Mouse (Mus musculus) heart, postnatal 14 days (tissue): ENCODE data around the gene Vasp. TPM values are rescaled to one million over a fixed set of nuclear protein-coding genes. Genes with fewer than 3 reads are reported as not detected.

Experiments used
- DNase-seq, 2 experiments: peaks; one replicate each; pipeline ENCODE4 v3.0.0; 2021 to 2022
- intact Hi-C: fragments of 180-260 bp; cut with DNase I; formaldehyde crosslinking; loops from one replicate; pipeline ENCODE4 v1.15.1; 2025
- total RNA-seq, 2 experiments: library from RNA; stranded (reverse); gene quantifications; 2 replicates each; pipeline ENCODE4 v1.2.3; 2021

Vasp gene
- total RNA-seq, 2 experiments from 2014 or later: 55.7 to 59.1 TPM

DNA sequence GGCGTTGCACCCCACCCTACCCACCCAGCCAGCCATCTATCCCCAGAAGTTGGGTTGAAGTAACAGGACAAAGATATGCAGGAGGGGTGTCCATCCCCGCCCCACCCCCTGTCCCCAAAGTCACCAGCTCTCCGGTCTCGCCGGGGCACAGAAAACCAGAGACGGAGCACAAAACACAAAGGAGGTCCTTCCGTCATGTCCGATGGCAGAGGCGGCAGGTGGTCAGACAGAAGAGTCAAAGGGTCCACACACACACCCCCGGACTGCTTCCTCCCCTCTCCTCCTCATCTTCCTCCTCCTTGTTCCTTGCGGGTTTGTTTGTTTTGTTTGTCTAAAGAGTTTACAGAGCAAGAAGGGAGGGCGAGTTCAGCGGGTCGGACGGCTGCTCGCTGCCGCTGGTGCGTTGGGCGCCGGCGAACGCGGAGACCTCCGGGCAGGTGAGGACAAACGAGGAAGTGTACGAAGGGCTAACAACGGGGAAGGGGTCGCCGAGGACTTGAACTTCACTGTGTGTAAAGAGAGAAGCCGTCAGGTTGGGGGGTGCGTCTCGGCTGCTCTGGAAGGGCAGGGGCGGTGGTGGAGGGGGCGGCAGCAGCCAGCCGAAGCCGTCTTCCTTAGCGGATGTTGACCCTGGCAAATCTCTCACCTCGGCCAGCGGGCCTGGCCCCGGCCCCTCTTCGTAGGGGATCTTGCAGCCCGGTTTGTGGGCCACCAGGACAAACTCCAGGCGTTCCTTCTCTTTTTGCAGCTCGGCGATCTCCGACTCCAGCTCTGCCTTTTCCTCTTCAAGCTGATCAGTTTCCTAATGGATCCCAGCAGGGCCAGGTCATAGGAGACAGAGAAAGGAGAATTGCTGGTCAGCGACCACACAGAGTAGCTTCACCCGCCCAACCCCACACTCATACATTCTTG is 33.1 kb upstream of the Vasp start:
- DNase-seq: no peak
- intact Hi-C loops: no loop called here

DNA sequence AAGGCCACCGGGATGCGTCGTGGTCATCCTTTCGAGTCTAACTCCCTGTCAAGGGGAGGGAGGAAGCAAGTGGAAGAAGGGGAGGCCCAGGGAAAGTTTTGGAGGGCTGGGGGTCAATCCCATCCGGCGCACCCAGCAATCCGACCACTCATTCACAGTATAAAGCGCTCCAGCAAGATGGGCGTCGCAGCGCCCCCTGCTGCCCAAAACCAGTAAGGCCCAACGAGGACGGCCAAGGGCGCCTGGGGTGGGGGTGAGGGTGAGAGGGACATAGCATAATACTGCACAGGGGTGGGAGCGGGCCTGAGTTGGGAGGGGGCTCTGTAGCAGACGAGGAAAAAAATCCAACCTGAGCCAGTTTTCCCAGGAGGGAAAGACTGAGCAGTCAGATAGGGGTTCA is 32.2 kb upstream of the Vasp start:
- intact Hi-C loops: no loop called here
- DNase-seq: peak; percentile 85 to 89

DNA sequence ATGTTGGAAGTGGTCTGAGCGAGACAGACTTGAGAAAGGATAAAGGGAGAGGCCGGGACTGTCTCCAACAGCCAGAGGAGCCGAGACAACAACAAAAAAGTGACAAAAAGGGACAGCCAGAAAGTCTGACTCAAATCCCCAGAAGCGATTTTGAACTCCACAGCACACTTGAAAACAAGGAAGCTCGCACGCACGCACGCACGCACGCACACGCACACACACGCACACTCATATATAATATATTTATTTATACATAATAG is 31.4 kb upstream of the Vasp start:
- intact Hi-C loops: no loop called here

DNA sequence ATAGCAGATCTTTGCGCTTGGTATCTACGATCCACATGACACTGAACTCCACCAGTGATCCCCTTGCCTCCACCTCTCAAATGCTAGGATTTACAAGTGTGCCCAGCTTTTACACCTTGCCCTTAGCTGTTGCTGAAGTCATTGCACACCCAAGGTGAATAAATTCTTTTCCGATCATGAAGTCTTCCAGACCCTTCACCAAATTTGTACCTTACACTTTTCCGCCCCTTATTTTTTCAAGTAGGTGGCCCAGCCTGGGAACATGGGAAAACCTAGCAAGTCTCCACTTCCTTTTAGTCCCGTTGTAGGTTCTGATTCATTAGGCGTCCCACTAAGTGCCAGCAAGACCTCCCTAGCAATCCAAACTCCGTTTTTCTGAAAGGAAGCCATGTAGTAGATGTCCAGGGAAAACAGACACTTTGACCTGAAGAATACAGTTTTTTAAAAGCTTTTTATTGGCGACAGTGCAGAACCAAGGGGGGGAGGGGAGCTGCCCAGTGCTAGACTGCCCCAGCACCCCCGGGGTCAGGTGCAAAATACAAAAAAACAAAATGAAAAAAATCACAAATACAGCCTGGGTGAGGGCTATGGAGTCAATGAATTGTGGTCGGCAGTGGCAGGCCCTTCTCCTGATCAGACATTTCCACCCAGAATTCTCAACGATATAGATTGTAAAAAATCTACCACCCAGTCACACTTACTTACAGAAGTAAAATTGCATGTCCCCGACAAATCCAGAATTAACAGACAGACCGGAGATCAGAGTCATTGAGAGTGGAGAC is 30.8 kb upstream of the Vasp start:
- intact Hi-C loops: no loop called here
- no peak for DNase-seq

More for the DNA sequence above, 31.4 kb upstream of the Vasp start:
- no peak for DNase-seq

DNA sequence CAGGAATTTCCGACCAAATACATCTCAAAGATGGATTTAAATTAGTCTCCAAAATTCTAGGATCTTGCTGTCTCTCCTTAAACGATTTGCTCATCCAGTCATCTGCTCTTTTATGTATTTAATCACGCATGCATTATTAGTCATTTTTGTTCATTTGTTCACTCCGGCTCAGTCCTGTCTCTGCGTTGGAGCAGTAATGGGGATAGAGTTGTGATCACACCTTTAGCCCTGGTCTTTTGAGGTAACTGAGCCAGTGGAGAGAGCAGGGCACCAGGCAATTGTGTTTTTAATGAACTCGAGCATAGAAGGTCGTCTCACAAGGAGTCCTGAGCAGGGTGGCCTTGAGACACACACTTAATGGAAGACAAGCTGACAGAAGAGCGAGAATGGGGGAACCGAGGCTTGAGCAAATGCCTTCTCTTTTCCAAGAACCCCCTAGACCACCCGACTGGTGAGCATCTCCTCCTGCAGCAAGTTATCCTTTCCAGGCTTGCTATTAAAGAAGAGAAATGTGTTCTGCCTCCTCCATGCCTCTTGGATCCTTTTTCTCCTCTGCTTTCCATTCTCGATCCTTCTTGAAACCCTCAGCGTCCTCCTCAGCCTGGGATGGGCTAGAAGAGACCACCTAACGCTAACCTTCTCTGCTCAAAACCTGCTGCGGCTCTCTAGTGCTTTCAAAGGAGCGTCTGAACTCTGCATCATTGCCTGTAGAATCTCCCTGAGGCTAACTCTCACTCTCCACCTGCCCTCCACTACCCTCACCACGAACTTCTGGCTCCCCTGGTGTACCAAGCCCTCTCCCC is 30.0 kb upstream of the Vasp start:
- intact Hi-C loops: loop anchor here (2.0 kb wide), 1 partner anchor 123 kb away; no protein-coding TSS in a partner anchor
- DNase-seq: no peak

DNA sequence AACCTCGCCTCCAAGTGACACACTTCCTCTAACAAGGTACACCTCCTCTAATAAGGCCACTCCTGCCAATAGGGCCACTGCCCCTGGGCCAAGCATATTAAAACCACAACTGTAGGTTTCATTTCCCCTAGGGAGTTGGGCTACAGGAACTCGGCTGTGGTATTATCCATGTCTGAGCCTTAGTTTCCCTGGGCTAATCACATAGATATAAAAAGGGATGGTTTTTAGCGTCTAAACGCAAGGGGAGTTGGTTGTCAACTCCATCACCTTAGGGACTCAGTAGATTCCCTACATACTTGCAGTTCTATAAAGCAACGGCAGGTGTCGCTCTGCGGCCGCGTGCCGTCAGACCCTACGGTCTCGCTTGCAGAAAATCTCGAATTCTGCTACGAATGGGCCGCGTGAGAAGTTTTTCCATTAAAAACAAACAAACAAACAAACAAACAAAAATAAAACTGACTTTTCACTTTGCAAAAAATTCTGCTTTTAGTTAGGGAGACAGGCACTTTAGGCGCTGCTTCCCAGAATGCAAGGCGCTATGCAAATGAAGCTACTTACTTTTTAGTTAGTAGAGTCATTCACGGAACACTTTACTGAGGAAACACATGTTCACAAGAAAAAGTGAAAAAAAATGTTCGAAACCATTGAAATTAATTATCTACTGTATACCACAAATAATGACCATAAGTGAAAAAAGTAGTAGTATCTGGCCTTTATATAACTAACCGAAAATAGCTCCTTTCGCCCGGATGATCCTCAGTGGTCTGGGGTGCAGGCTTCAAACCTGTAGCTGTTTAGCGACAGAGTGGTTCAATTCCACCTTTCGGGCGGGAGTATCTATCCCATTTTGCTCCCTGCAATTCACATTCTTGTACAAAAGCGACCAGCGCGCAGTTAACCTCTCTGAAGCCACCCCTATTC is 29.1 kb upstream of the Vasp start:
- intact Hi-C loops: loop anchor here (1.0 to 2.0 kb wide), 2 partner anchors 43 to 122 kb away; no protein-coding TSS in a partner anchor
- DNase-seq: peak; percentile 81 to 89

DNA sequence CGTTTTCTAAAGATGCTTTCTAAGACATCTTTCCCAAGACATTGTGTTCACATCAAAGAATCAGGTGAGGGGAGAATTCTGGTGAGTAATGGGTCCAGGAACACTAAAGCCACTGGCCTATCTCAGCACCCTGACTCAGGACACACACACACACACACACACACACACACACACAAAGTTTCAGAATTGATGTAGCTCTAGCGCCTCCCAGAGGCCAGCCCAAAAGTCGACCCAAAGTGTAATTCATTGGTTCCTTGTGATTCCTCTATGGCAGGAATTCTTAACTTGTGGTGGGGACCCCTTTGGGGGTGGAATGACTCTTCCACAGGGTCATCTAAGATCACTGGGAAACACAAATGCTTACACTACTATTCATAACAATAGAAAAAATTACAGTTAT is 27.6 kb upstream of the Vasp start:
- intact Hi-C loops: loop anchor here (5.0 kb wide), 1 partner anchor 63 kb away; no protein-coding TSS in a partner anchor
- peak; percentile 54 to 72 for DNase-seq

DNA sequence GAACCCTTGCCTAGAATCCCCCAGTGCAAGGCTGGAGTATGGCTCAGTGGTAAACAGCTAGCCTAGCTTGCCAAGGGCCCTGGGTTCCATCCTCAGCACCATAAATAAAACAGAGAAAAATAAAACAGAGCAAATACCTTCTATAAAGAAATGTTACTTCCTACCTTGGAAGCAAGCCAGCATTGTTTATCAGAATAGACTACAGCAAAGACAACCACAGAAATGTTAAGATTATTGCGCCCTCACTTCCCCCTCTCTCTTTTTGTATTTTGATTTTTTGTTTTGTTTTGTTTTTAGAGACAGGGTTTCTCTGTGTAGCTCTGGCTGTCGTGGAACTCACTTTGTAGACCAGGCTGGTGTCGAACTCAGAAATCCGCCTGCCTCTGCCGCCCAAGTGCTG is 26.2 kb upstream of the Vasp start:
- intact Hi-C loops: loop anchor here (5.0 kb wide), 1 partner anchor 65 kb away; no protein-coding TSS in a partner anchor
- no peak for DNase-seq

DNA sequence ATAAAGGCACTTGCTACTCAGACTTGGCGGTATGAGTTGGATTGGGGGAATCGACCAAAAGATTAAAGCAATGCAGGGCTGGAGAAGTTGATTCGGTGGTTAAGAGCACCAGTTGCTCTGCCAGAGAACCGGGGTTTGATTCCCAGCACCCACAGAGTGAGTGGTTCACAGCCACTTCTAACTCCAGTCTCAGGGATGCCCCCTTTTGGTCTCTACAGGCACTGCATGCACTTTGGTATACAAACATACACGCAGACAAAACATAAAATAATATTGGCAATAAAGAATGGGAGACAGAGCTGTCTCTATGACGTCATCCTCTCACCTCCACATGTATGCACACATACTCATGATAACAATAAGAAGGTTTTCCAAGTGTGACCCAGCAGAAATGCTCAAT is 25.4 kb upstream of the Vasp start:
- no peak for DNase-seq
- intact Hi-C loops: loop anchor here (5.0 kb wide), 1 partner anchor 65 kb away; no protein-coding TSS in a partner anchor

DNA sequence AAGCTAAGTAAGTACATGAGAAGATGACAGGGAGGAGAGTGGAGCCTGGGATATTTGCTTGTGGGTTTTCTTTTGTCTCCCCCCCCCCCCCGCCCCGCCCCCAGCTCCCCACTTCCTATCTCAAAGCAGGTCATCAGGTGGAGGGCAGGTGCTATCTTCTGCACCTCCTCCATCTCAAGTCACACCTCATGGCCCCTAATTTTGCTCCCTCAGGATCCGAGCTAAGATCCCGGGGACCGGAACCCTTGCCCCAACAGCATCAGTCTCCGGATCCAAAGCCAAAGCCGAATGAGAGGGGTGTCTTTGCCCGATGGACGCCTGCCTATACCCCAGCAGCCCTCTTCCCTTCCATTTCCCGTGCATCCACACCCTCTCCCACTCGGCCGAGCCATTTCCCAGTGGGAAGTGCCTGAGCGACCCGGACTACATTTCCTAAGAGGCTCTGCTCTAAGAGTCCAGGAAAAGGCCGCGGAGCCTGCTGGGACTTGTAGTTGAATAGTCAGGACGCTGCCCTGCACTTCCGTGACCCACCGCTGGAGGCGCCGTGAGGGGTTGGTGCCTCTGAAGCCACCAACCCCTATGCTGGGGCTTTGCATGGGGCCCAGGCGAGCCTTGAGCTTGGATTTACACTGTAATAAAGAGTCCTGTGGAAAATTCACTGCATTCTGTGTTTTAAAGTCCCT is 24.0 kb upstream of the Vasp start:
- intact Hi-C loops: loop anchor here (5.0 kb wide), 1 partner anchor 67 kb away; no protein-coding TSS in a partner anchor
- peak; percentile 97 to 99 for DNase-seq

DNA sequence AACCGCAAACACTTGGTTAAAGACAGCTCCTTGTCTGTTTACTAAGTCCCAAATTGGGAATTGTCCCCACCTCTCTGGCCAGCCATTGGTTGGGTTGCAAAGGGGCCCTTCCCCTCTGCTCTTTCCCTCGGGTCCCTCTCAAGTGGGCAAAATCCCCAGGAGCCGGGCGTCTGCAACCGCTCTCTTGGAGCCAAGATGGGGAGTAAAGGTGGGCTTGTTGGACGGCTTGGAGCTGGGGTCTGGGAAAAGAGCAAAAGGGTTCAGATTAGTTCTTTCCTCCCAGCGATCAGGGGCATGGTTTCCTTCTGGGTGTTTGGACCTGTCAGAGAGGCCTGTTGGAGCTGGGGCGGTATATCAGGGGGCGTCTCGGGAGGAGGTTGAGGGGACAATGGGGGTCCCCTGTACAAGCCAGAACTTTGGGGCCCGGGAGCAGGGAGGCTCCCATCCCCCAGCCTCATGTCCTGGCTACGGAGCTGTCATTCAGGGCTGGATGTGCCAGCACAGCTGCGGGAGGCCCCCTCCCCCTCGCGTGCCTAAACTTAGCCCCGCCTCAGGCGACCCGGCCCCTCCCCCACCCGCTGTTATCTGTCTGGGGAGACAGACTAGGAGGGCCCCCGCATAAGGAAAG is 19.5 kb upstream of the Vasp start:
- DNase-seq: peak; percentile 63 to 73
- intact Hi-C loops: no loop called here

DNA sequence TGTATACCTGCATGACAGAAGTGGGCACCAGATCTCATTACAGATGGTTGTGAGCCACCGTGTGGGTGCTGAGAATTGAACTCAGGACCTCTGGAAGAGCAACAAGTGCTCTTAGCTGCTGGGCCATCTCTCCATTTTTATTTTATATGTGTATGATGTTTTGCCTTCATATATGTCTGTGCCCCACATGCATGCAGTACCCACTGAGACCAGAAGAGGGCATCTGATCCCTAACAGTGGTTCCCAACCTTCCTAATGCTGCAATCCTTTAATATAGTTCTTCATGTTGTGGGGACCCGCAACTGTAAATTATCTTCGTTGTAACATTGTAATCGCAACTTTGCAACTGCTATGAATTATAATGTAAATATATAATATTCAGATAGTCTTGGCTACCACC is 13.1 kb upstream of the Vasp start:
- intact Hi-C loops: loop anchor here (5.0 kb wide), 1 partner anchor 107 kb away; the partner anchor contains the start of gene Eml2
- peak; percentile 64 to 77 for DNase-seq

DNA sequence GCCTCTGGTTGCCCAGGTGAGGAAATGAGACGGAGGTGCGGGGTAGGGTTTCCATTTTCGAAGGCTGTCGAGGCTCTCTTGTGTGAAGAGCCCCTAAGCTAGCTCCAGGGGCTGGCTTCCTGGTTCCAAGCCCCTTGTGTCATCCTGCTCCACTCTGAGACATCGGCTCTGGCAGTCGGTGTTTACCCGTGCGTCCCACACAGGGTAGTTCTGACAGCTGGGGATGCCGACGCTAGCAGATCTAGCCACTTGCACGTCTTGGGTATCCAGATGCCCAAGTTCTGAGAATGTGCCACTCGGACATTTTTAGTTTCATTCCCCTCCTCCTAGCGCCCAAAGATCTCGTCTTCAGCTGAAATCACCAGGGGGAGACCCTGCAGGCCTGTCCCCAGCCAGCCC is 11.8 kb upstream of the Vasp start:
- intact Hi-C loops: loop anchor here (5.0 kb wide), 1 partner anchor 106 kb away; the partner anchor contains the start of gene Eml2
- DNase-seq: no peak

DNA sequence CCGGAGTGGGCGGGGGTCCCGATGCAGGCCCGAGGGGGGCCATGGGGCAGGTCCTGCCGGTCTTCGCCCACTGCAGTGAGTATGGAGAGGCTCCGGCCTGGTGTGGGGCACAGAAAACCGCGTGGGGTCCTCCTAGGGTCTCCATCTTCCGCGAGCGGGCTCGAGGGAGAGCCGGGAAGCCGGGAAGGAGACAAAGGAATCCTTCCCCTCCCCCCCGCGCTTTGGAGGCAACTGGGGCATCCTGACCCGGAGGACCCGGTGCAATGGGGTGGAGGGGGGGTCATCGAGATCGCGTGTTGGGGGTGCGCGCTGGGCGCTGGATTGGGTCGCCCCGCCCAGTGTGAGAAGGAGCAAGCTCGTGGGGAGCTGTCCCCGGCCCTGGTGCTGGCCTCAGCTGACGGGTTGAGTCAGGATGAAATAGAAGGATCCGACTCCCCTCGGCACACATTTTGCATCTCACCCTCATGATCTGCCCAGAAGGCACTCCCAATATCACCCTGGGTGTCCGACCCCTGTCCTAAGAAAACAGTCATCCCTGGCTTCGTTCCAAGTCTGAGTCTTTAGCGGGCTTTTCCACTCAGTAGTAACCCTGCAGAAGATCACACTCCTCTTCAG is 11.3 kb upstream of the Vasp start:
- peak; percentile 69 to 77 for DNase-seq
- intact Hi-C loops: loop anchor here (5.0 kb wide), 1 partner anchor 106 kb away; the partner anchor contains the start of gene Eml2

DNA sequence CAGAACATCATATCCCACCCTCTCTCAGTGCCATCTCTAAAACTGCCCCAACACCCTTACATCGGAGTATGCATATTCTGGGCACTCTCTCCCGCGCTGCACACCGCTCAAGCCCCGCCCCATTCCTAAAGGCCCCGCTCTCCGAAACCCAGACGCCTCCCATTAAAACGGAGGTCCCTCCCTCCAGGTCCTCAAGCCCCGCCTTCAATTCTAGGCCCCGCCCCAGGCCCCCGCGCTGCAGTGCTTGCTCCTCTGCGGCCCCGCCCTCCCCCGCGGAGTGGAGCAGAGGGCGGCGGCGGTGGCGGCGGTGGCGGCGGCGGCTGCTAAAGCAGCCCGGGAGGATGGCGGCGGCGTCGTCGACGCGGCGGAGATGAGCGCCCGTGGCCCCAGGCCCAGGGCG is 10.8 kb upstream of the Vasp start, which contains the start of gene Rtn2:
TSS of gene Rtn2 (plus strand) at position 240 of the 400 bp plus-strand sequence.
- DNase-seq: peak; percentile 63 to 71
- intact Hi-C loops: loop anchor here (5.0 kb wide), 1 partner anchor 105 kb away; the partner anchor contains the start of gene Eml2

DNA sequence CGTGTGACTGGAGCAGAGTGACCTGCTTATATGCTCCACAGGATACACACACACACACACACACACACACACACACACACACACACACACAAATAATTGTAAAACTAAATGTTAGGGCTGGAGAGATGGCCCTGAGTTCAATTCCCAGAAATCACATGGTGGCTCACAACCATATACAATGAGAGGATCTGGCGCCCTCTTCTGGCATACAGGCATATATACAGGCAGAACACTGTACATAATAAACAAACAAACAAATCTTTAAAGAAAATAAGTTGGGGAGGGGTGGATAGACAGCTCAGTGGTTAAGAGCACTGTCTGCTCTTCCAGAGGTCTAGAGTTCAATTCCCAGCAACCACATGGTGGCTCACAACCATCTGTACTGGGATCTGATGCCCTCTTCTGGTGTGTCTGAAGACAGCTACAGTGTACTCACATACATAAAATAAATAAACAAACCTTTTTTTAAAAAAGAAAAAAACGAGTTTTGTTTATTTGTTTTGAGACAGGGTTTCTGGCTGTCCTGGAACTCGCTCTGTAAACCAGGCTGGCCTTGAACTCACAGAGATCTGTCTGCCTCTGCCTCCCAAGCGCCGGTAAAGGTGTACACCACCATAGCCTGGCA is 10.2 kb upstream of the Vasp start:
- peak in 1 of 2 experiments; percentile 53 for DNase-seq
- intact Hi-C loops: loop anchor here (1.0 to 5.0 kb wide), 2 partner anchors 42 to 104 kb away; partner anchors contain the start of gene Eml2

DNA sequence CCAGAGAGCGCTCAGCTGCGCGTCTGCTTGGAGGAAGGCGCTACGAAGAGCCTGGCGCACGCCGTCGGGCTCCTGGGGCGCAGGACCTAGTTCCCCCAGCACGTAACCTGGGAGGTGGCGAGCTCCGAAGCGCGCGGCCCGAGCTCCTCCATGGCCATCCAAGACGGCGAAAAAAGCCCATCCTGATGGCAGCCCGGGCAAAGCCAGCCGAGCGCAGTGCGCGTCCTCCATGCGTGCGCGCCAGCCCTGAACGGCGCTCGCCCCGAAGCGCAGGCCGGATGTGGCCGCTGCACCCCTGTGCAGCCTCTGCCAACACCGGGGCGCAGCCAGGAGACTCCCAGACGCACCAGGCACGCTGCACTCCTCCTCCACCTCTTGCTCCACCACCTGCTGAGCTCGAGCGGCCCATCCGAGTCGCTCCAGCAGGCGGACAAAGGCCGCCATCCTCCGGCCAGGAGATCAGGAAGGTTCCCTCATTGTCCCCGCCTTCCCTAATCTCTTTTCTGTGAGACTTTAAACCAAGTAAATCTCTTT is 8.0 kb upstream of the Vasp start, which contains the start of gene Ppm1n:
TSS of gene Ppm1n (minus strand) at position 484 of the 534 bp plus-strand sequence.
- intact Hi-C loops: loop anchor here (5.0 kb wide), 1 partner anchor 102 kb away; the partner anchor contains the start of gene Eml2
- DNase-seq: no peak
